Mouse (Mus musculus) cerebellum, adult 2 months (tissue): ENCODE data around the gene Clic5.

Experiments used
- CTCF ChIP-seq: fragments of 200-500 bp; IDR thresholded peaks from 2 replicates; pipeline ENCODE4 v1.5.1; 2011; ENCODE audit warnings: low read depth, mild to moderate bottlenecking, control low read depth, low read length, moderate library complexity, borderline replicate concordance; ENCODE audit not compliant: insufficient read depth
- POLR2A ChIP-seq: fragments of 200-500 bp; IDR thresholded peaks from 2 replicates; pipeline ENCODE4 v1.6.1; 2011; ENCODE audit warnings: low read length, control low read depth, borderline replicate concordance; ENCODE audit not compliant: insufficient read depth

DNA sequence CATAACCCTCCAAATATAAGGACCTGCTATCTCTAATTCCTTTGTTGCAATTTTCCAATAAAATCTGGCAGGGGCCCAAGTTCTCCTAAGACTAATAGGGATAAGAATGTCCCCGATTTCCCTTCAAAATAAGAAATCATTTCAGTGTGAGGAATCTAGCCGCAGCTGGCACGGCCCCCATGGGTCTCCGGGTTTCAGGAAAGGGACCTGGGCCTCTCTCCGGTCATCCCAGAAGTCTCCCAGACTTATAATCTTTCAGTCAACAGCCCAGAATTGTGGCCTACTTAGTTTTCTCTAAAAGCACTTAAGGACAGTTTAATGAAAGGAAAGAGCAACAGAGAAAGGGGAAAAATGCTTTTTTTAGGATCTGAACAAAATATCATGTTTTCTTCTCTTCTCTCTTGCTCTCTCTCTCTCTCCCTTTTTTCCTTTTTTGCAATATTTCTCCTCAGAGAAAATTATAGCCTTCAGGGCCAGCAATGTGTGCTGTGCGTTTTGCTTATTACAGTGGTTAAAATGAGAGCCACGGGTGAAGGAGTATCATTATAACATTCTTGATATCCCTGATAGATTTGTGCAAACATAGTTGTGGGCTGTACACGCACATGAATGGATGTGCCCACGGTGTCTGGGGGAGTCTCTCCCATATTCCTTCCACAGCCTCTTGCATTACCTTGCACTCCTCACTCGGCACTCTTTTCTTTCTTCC is 121.7 kb downstream of the Clic5 start:
- TF ChIP-seq POLR2A (no peak), CTCF (no peak)
